Mouse (Mus musculus): ENCODE results near the gene Gabbr2. TPM values are rescaled to one million over a fixed set of nuclear protein-coding genes. Genes with fewer than 3 reads are reported as not detected.

Gene Gabbr2
- polyA plus RNA-seq, 1 experiment from 2014 or later, result 0.14 TPM

DNA sequence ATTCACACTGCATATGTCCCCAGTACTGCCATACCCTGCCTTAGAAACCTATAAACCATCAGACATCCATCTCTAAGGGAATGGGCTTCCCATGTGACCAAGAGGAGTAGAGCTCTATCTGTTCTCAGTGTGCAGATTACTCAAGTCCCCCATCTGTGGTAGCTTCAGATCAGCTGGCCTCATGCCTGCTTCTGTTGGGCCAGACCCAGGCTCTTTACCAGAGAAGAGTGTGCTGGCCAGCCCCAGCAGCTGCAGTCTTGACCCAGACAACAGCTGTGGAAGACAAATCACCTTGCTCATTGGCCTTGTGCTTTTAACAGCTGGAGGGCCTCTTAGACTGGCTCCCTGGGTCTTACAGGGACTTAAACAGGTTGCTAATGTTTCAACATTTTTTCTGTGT is 25.1 kb downstream of the Gabbr2 start:
- Histone ChIP-seq H3K27ac (ENCODE audit: low read depth, low read length) (no peak overlapping the region), H3K4me1 (replicated peaks; ENCODE audit: control insufficient read depth, insufficient read depth, low read length) (no peaks in the 10 kb centered on the region; the same call in 1 of the 2 replicates), H3K4me3 (ENCODE audit: low read depth, low read length) (no peak overlapping the region), H3K27me3 (replicated peaks; ENCODE audit: control insufficient read depth, insufficient read depth, low read length) (no peaks in the 10 kb centered on the region), H3K4me2 (replicated peaks; ENCODE audit: low read depth) (no peak overlapping the region), H3K9me3 (ENCODE audit: control insufficient read depth) (no peaks in the 10 kb centered on the region), H3K9ac (ENCODE audit: low read depth, low read length) (no peak overlapping the region), H3K36me3 (ENCODE audit: control insufficient read depth, insufficient read depth) (no peaks in the 10 kb centered on the region)
- no peak for TF ChIP-seq CTCF (IDR thresholded peaks at IDR 0.05; ENCODE audit: low read depth)
- ATAC-seq, result no peak

DNA sequence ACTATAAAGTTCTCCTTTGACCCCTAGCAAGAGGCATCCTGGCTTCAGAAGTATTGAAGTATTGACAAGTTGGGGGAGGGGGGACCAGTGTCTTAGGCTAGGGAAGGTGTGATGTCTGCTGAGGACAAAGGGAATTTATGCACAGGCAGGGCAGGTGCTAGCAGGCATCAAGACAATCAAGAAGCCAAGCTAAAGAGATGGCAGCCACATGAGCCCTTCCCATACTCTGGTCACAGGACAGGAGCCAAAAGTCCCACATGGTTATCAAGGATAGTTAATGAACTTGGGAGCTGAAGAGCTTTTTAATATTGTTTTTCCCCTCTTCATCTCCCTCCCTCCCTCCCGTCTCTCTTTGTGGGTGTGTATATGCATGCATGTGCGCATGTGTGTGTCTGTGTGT is 30.3 kb downstream of the Gabbr2 start:
- H3K27me3 ChIP-seq (replicated peaks; ENCODE audit: control insufficient read depth, insufficient read depth, low read length), result no peaks in the 10 kb centered on the region
- no peaks in the 10 kb centered on the region for H3K9me3 ChIP-seq (ENCODE audit: control insufficient read depth)
- peaks cover 11% of the 10 kb centered on the region; the same call in 1 of the 2 replicates for H3K4me1 ChIP-seq (replicated peaks; ENCODE audit: control insufficient read depth, insufficient read depth, low read length)
- no peak overlapping the region for H3K4me3 ChIP-seq (ENCODE audit: low read depth, low read length)
- H3K36me3 ChIP-seq (ENCODE audit: control insufficient read depth, insufficient read depth), result no peaks in the 10 kb centered on the region
- no peak overlapping the region for H3K27ac ChIP-seq (ENCODE audit: low read depth, low read length)
- H3K4me2 ChIP-seq (replicated peaks; ENCODE audit: low read depth), result no peak overlapping the region
- H3K9ac ChIP-seq (ENCODE audit: low read depth, low read length), result no peak overlapping the region
- no peak for ATAC-seq
- TF ChIP-seq CTCF (IDR thresholded peaks at IDR 0.05; ENCODE audit: low read depth), result no peak
- WGBS, result 97% methylated on average over 2 of the region's 2 CpGs

DNA sequence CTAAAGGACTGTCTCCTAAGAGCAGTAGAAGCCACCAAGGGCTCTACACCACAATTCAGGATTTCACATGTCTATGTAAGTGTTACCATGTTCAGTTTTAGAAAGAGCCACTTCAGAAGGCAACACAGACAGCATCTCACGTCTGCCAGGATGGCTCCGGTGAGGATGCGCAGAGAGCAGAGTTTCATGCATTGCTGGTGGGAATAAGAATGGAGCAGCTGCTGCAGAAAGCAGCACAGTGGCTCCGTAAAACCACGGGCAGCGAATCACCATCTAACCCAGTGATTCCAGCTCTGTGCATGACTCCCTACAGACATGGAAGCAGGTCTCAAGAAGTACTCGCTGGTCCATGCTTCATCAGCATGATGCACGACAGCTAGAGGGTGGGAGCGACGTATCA is 31.5 kb downstream of the Gabbr2 start:
- no peaks in the 10 kb centered on the region for H3K9me3 ChIP-seq (ENCODE audit: control insufficient read depth)
- H3K27ac ChIP-seq (ENCODE audit: low read depth, low read length), result no peak overlapping the region
- no peaks in the 10 kb centered on the region for H3K36me3 ChIP-seq (ENCODE audit: control insufficient read depth, insufficient read depth)
- no peak for TF ChIP-seq CTCF (IDR thresholded peaks at IDR 0.05; ENCODE audit: low read depth)
- H3K4me2 ChIP-seq (replicated peaks; ENCODE audit: low read depth), result no peak overlapping the region
- no peak overlapping the region for H3K4me3 ChIP-seq (ENCODE audit: low read depth, low read length)
- no peak for ATAC-seq
- H3K4me1 ChIP-seq (replicated peaks; ENCODE audit: control insufficient read depth, insufficient read depth, low read length), result peaks cover 11% of the 10 kb centered on the region; the same call in 1 of the 2 replicates
- no peak overlapping the region for H3K9ac ChIP-seq (ENCODE audit: low read depth, low read length)
- WGBS, result 85% methylated on average over 10 of the region's 10 CpGs
- no peaks in the 10 kb centered on the region for H3K27me3 ChIP-seq (replicated peaks; ENCODE audit: control insufficient read depth, insufficient read depth, low read length)

DNA sequence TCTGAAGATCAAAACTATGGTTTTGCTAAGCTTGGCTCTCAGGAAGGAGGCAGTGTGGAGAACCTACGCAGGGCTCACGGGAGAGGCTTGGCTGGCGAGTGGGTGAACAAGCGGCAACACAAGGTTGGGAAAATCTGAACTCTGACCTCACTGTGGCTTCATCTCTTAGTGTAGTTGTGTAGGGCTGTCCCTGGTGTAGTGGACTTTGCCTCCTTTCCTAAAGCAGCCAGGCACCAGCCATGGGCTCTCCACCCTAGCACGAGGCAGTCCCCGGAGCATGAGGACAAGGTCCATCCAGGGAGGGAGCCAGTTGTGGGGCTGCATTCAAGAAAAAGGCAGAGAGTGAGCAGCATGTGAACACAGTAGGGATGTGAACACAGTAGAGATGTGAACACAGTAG is 31.9 kb downstream of the Gabbr2 start:
- Histone ChIP-seq H3K27me3 (replicated peaks; ENCODE audit: control insufficient read depth, insufficient read depth, low read length) (no peaks in the 10 kb centered on the region), H3K4me3 (ENCODE audit: low read depth, low read length) (no peak overlapping the region), H3K9me3 (ENCODE audit: control insufficient read depth) (no peaks in the 10 kb centered on the region), H3K36me3 (ENCODE audit: control insufficient read depth, insufficient read depth) (no peaks in the 10 kb centered on the region), H3K27ac (ENCODE audit: low read depth, low read length) (peak overlapping the region; percentile 28), H3K4me2 (replicated peaks; ENCODE audit: low read depth) (no peak overlapping the region), H3K4me1 (replicated peaks; ENCODE audit: control insufficient read depth, insufficient read depth, low read length) (peaks cover 11% of the 10 kb centered on the region; the same call in 1 of the 2 replicates), H3K9ac (ENCODE audit: low read depth, low read length) (no peak overlapping the region)
- TF ChIP-seq CTCF (IDR thresholded peaks at IDR 0.05; ENCODE audit: low read depth), result no peak
- 40% methylated on average over 6 of the region's 6 CpGs for WGBS
- peak; percentile 94 for ATAC-seq

DNA sequence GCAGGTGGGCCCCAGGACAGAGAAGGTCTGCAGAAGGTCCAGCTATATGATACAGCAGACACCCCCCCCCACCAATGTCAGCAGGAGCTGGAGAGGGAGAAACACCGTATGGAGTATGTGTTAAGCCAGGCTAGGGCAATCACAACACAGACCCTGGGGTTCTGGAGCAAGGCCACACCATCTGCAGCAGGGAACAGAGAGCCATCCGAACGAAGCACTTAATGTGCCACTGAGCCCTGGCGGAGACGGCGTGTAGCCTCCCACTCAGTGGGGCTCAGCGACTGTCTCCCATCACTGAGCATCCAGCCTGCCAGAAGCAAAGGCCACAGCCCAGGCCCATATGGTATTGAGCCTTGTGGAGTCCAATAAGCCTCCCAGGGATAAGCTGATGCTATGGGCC is 33.7 kb downstream of the Gabbr2 start:
- TF ChIP-seq CTCF (IDR thresholded peaks at IDR 0.05; ENCODE audit: low read depth), result no peak
- peaks cover 11% of the 10 kb centered on the region; the same call in 1 of the 2 replicates for H3K4me1 ChIP-seq (replicated peaks; ENCODE audit: control insufficient read depth, insufficient read depth, low read length)
- no peak overlapping the region for H3K4me3 ChIP-seq (ENCODE audit: low read depth, low read length)
- 82% methylated on average over 7 of the region's 7 CpGs for WGBS
- H3K36me3 ChIP-seq (ENCODE audit: control insufficient read depth, insufficient read depth), result no peaks in the 10 kb centered on the region
- H3K27me3 ChIP-seq (replicated peaks; ENCODE audit: control insufficient read depth, insufficient read depth, low read length), result no peaks in the 10 kb centered on the region
- ATAC-seq, result no peak
- H3K9me3 ChIP-seq (ENCODE audit: control insufficient read depth), result no peaks in the 10 kb centered on the region
- no peak overlapping the region for H3K4me2 ChIP-seq (replicated peaks; ENCODE audit: low read depth)
- no peak overlapping the region for H3K9ac ChIP-seq (ENCODE audit: low read depth, low read length)
- no peak overlapping the region for H3K27ac ChIP-seq (ENCODE audit: low read depth, low read length)

DNA sequence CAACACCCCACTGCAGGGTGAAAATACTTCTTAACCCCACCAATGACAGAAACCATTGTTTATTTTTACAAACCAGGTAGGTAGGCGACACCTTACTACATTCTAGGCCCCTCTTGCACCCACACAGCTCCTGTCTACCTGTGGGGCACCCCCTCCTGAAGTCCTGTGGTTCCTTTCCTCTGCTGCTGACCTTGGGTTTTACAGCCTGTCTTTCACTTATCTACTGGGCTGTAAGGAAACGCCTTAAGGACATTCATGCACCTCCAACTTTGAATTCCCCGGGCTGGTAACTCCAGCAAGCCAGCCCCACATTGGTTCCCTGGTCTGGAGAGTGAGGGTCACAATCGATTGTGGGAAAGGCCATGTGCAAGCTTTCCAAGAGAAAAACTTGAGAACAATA is 34.7 kb downstream of the Gabbr2 start:
- no peaks in the 10 kb centered on the region for H3K36me3 ChIP-seq (ENCODE audit: control insufficient read depth, insufficient read depth)
- H3K4me1 ChIP-seq (replicated peaks; ENCODE audit: control insufficient read depth, insufficient read depth, low read length), result peaks cover 11% of the 10 kb centered on the region; the same call in 1 of the 2 replicates
- WGBS, result 40% methylated on average over 4 of the region's 4 CpGs
- no peaks in the 10 kb centered on the region for H3K9me3 ChIP-seq (ENCODE audit: control insufficient read depth)
- no peak overlapping the region for H3K4me2 ChIP-seq (replicated peaks; ENCODE audit: low read depth)
- no peak overlapping the region for H3K9ac ChIP-seq (ENCODE audit: low read depth, low read length)
- H3K27me3 ChIP-seq (replicated peaks; ENCODE audit: control insufficient read depth, insufficient read depth, low read length), result no peaks in the 10 kb centered on the region
- TF ChIP-seq CTCF (IDR thresholded peaks at IDR 0.05; ENCODE audit: low read depth), result no peak
- H3K27ac ChIP-seq (ENCODE audit: low read depth, low read length), result no peak overlapping the region
- no peak overlapping the region for H3K4me3 ChIP-seq (ENCODE audit: low read depth, low read length)
- ATAC-seq, result no peak

DNA sequence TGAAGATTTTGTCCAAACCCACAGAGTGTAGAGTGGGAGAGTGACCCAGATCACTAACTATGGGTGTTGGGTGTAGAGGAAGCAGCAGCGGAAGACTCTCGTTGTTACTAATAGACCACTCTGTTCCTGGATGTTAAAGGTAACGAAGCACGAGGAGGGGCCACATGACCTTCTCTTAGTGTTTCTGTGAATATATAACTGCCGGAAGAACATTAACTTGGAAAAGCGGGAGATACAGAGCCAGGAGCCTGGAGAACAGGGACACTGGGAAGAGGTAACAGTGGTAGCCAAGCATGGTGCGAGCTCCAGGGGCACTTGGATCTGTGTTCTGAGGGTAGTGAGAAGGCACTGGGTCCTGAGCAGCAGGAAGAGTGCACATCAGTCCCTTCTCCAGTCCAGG is 38.7 kb downstream of the Gabbr2 start:
- no peaks in the 10 kb centered on the region for H3K9me3 ChIP-seq (ENCODE audit: control insufficient read depth)
- ATAC-seq, result no peak

More for the DNA sequence above, 38.7 kb downstream of the Gabbr2 start:
- H3K36me3 ChIP-seq (ENCODE audit: control insufficient read depth, insufficient read depth), result no peaks in the 10 kb centered on the region
- H3K4me2 ChIP-seq (replicated peaks; ENCODE audit: low read depth), result no peak overlapping the region
- no peak overlapping the region for H3K27ac ChIP-seq (ENCODE audit: low read depth, low read length)
- H3K9ac ChIP-seq (ENCODE audit: low read depth, low read length), result no peak overlapping the region
- no peaks in the 10 kb centered on the region for H3K27me3 ChIP-seq (replicated peaks; ENCODE audit: control insufficient read depth, insufficient read depth, low read length)
- H3K4me3 ChIP-seq (ENCODE audit: low read depth, low read length), result no peak overlapping the region
- no peak for TF ChIP-seq CTCF (IDR thresholded peaks at IDR 0.05; ENCODE audit: low read depth)
- WGBS, result 78% methylated on average over 7 of the region's 7 CpGs
- H3K4me1 ChIP-seq (replicated peaks; ENCODE audit: control insufficient read depth, insufficient read depth, low read length), result peaks cover 4% of the 10 kb centered on the region; the same call in 1 of the 2 replicates
